Mouse (Mus musculus) ovary, adult 10 weeks (tissue): ENCODE data around the gene Fhdc1. TPM values are rescaled to one million over a fixed set of nuclear protein-coding genes. Genes with fewer than 3 reads are reported as not detected.

ENCODE experiments used
- polyA plus RNA-seq: library from polyadenylated mRNA; stranded (reverse); fragments of 350-450 nt; fragmentation: Illumina TruSeq; extraction: RNeasy Lipid Tissue Mini Kit (QIAGEN cat#74804); gene quantifications from one replicate; pipeline ENCODE4 v1.2.3, GENCODE M21; 2014

Fhdc1 gene
- polyA plus RNA-seq: 19.4 TPM

GRCm38 (mm10) chr3:84480006-84480897 is at the start of gene Fhdc1:
TSS of gene Fhdc1 (minus strand) at chr3:84480429.

Other genes with a start within 250 kb of the Fhdc1 start
- 32.5 TPM for gene Trim2, start 173.6 kb downstream of the Fhdc1 start, polyA plus RNA-seq
- 207 TPM for gene Arfip1, start 102.2 kb upstream of the Fhdc1 start, polyA plus RNA-seq
- 0.34 TPM for gene Tigd4, start 113.1 kb upstream of the Fhdc1 start, polyA plus RNA-seq
- gene Tmem154, start 185.8 kb upstream of the Fhdc1 start, polyA plus RNA-seq: 2.2 TPM